Comparison of ENCODE assay signal across 8 mouse cellular contexts in genomic region chr1:37719761-37720640, GRCm38 (mm10). TPM values are rescaled to one million over a fixed set of nuclear protein-coding genes. Genes with fewer than 3 reads are reported as not detected.
A peak's percentile ranks its signal among the peaks of the same experiment; 100 is the strongest.
DNase-seq lines count a peak whose midpoint lies in the region; ATAC-seq lines count a peak whose summit lies in the region.

2010300C02Rik (minus strand) TSS chr1:37720085.

- no peaks in the 10 kb centered on the region for H3K9me3 ChIP-seq in embryonic facial prominence, embryonic 11.5 days (replicated peaks; ENCODE audit: control insufficient read depth, low read length)
- no peaks in the 10 kb centered on the region for H3K9me3 ChIP-seq in heart, embryonic 16.5 days (replicated peaks; ENCODE audit: control insufficient read depth, low read length)
- H3K9me3 ChIP-seq in liver, embryonic 15.5 days (replicated peaks): no peaks in the 10 kb centered on the region
- H3K9me3 ChIP-seq in neural tube, embryonic 12.5 days: no peaks in the 10 kb centered on the region

- H3K27ac ChIP-seq in embryonic facial prominence, embryonic 11.5 days (replicated peaks; ENCODE audit: low read depth, low read length): no peak within 1 kb of the TSS
- peak within 1 kb of the TSS; percentile 49; the same call in 1 of the 2 replicates for H3K27ac ChIP-seq in heart, embryonic 16.5 days (ENCODE audit: low read length)
- no peak within 1 kb of the TSS for H3K27ac ChIP-seq in liver, embryonic 15.5 days (replicated peaks)
- no peak within 1 kb of the TSS for H3K27ac ChIP-seq in neural tube, embryonic 12.5 days

- under 1% methylated on average over 66 of the region's 69 CpGs for WGBS in embryonic facial prominence, embryonic 11.5 days
- under 1% methylated on average over 67 of the region's 69 CpGs for WGBS in heart, embryonic 16.5 days
- WGBS in liver, embryonic 15.5 days (ENCODE audit: insufficient replicate concordance): under 1% methylated on average over 68 of the region's 69 CpGs
- WGBS in neural tube, embryonic 12.5 days: under 1% methylated on average over 67 of the region's 69 CpGs

- no peaks in the 10 kb centered on the region for H3K36me3 ChIP-seq in embryonic facial prominence, embryonic 11.5 days (replicated peaks; ENCODE audit: control insufficient read depth, insufficient read depth, low read depth, low read length)
- H3K36me3 ChIP-seq in heart, embryonic 16.5 days (ENCODE audit: control insufficient read depth, insufficient read depth): no peaks in the 10 kb centered on the region
- no peaks in the 10 kb centered on the region for H3K36me3 ChIP-seq in liver, embryonic 15.5 days (replicated peaks)
- H3K36me3 ChIP-seq in neural tube, embryonic 12.5 days: no peaks in the 10 kb centered on the region

- ATAC-seq in embryonic facial prominence, embryonic 11.5 days (replicated peaks; ENCODE audit: insufficient number of reproducible peaks, low FRiP score, low TSS enrichment, low read depth): peak; percentile 88
- peak; percentile 63 for ATAC-seq in heart, embryonic 16.5 days (replicated peaks; ENCODE audit: extremely low read depth, insufficient read depth, low FRiP score)
- ATAC-seq in liver, embryonic 15.5 days (ENCODE audit: insufficient read depth): 0 out of 2 replicates have a peak, but pooled peaks have one; percentile 12
- peak; percentile 90 for ATAC-seq in neural tube, embryonic 12.5 days (ENCODE audit: low FRiP score, low read depth)

- H3K4me1 ChIP-seq in embryonic facial prominence, embryonic 11.5 days (ENCODE audit: control insufficient read depth, insufficient read depth, low read length): no peaks in the 10 kb centered on the region
- no peaks in the 10 kb centered on the region; the same call in 1 of the 2 replicates for H3K4me1 ChIP-seq in heart, embryonic 16.5 days (ENCODE audit: control insufficient read depth, insufficient read depth, low read length)
- peaks cover 3% of the 10 kb centered on the region; the same call in 1 of the 2 replicates for H3K4me1 ChIP-seq in liver, embryonic 15.5 days (replicated peaks)
- H3K4me1 ChIP-seq in neural tube, embryonic 12.5 days: peaks cover 12% of the 10 kb centered on the region; the same call in 1 of the 2 replicates

- DNase-seq in spleen, postnatal 10 days (ENCODE audit: low spot score in 2 of 2): peak; percentile 9 to 57
- DNase-seq in spleen, adult 12 weeks (ENCODE audit: low spot score): no peak
- DNase-seq in embryonic facial prominence, embryonic 11.5 days (ENCODE audit: low spot score): peak; percentile 69
- peak; percentile 81 to 87 for DNase-seq in kidney, postnatal 4 days
- peak; percentile 79 for DNase-seq in thymus, postnatal 14 days

- peak within 1 kb of the TSS; percentile 57 for H3K9ac ChIP-seq in embryonic facial prominence, embryonic 11.5 days (replicated peaks; ENCODE audit: low read length)
- H3K9ac ChIP-seq in heart, embryonic 16.5 days (ENCODE audit: low read length): peak within 1 kb of the TSS; percentile 79
- H3K9ac ChIP-seq in liver, embryonic 15.5 days: no peak within 1 kb of the TSS
- H3K9ac ChIP-seq in neural tube, embryonic 12.5 days: peak within 1 kb of the TSS; percentile 61

- H3K27me3 ChIP-seq in embryonic facial prominence, embryonic 11.5 days (ENCODE audit: control insufficient read depth, insufficient read depth, low read length): peaks cover 9% of the 10 kb centered on the region; the same call in 1 of the 2 replicates
- peaks cover 4% of the 10 kb centered on the region for H3K27me3 ChIP-seq in heart, embryonic 16.5 days (ENCODE audit: control insufficient read depth, insufficient read depth, low read length)
- peaks cover 46% of the 10 kb centered on the region for H3K27me3 ChIP-seq in liver, embryonic 15.5 days
- H3K27me3 ChIP-seq in neural tube, embryonic 12.5 days (replicated peaks): peaks cover 17% of the 10 kb centered on the region

- peak within 1 kb of the TSS; percentile 98 for H3K4me2 ChIP-seq in embryonic facial prominence, embryonic 11.5 days (ENCODE audit: low read depth, low read length)
- peak within 1 kb of the TSS; percentile 99 for H3K4me2 ChIP-seq in heart, embryonic 16.5 days (ENCODE audit: low read depth, low read length)
- H3K4me2 ChIP-seq in liver, embryonic 15.5 days: peak within 1 kb of the TSS; percentile 70
- peak within 1 kb of the TSS; percentile 94 for H3K4me2 ChIP-seq in neural tube, embryonic 12.5 days (replicated peaks)

- peak within 1 kb of the TSS; percentile 56 for H3K4me3 ChIP-seq in embryonic facial prominence, embryonic 11.5 days (ENCODE audit: low read depth, low read length)
- H3K4me3 ChIP-seq in heart, embryonic 16.5 days (ENCODE audit: low read length): peak within 1 kb of the TSS; percentile 71
- peak within 1 kb of the TSS; percentile 53 for H3K4me3 ChIP-seq in liver, embryonic 15.5 days (replicated peaks)
- peak within 1 kb of the TSS; percentile 60 for H3K4me3 ChIP-seq in neural tube, embryonic 12.5 days

RNA-seq across cellular contexts. Expression of gene 2010300C02Rik, which starts in this region (rescaled TPM):
- 0.65 and 0.95 TPM in 2 replicates for polyA plus RNA-seq in embryonic facial prominence, embryonic 11.5 days (2014; fragmentation: Nextera tagmentation; extraction: Ambion mirVana)
- 4.5 and 5.2 TPM in 2 replicates for polyA plus RNA-seq in heart, embryonic 16.5 days (2015; fragmentation: Nextera tagmentation; extraction: Ambion mirVana)
- 0.13 and 0.28 TPM in 2 replicates for polyA plus RNA-seq in liver, embryonic 15.5 days (2015; fragmentation: Nextera tagmentation; extraction: Ambion mirVana)
- polyA plus RNA-seq in neural tube, embryonic 12.5 days (2016; fragmentation: Nextera tagmentation; extraction: Ambion mirVana): 0.75 and 1.3 TPM in 2 replicates

Comparison
In these comparisons a context has a peak if more than half of its experiments do, and no peak if none do; other contexts are left out.
1. Peak in DNase-seq, ATAC-seq, H3K4me3 ChIP-seq, H3K9ac ChIP-seq and H3K4me2 ChIP-seq in embryonic facial prominence, embryonic 11.5 days; RNA of the gene not detected or under 1 TPM.
2. Peak in ATAC-seq, H3K4me3 ChIP-seq and H3K4me2 ChIP-seq in liver, embryonic 15.5 days; RNA of the gene not detected or under 1 TPM.
3. ATAC-seq: peak in every context shown above with its lines; median percentile 90 in neural tube, embryonic 12.5 days; 88 in embryonic facial prominence, embryonic 11.5 days; 63 in heart, embryonic 16.5 days; 12 in liver, embryonic 15.5 days.